Mouse (Mus musculus) frontal cortex, postnatal 14 days (tissue): Measurements from ENCODE around the gene Gm5460.

Source experiments
- DNase-seq, 2 experiments: peaks; one replicate each; pipeline ENCODE4 v3.0.0; 2022; ENCODE audit warnings: low spot score in 2 of 2

Gene Gm5460

GRCm38 (mm10) chr14:34075346-34075745, 58.8 kb downstream of the Gm5460 start:
- no peak for DNase-seq

GRCm38 (mm10) chr14:34077222-34077621, 60.7 kb downstream of the Gm5460 start:
- no peak for DNase-seq

- no peak for DNase-seq
Measured at GRCm38 (mm10) chr14:34078293-34078692, 61.7 kb downstream of the Gm5460 start.

GRCm38 (mm10) chr14:34080321-34080997, 63.9 kb downstream of the Gm5460 start:
- peak; percentile 21 to 66 for DNase-seq

- no peak for DNase-seq
Measured at GRCm38 (mm10) chr14:34085731-34086130, 69.2 kb downstream of the Gm5460 start, which contains the start of gene Anxa8. Anxa8 (plus strand) TSS chr14:34085981.

- no peak for DNase-seq
Measured at GRCm38 (mm10) chr14:34086806-34087205, 70.2 kb downstream of the Gm5460 start.

DNA sequence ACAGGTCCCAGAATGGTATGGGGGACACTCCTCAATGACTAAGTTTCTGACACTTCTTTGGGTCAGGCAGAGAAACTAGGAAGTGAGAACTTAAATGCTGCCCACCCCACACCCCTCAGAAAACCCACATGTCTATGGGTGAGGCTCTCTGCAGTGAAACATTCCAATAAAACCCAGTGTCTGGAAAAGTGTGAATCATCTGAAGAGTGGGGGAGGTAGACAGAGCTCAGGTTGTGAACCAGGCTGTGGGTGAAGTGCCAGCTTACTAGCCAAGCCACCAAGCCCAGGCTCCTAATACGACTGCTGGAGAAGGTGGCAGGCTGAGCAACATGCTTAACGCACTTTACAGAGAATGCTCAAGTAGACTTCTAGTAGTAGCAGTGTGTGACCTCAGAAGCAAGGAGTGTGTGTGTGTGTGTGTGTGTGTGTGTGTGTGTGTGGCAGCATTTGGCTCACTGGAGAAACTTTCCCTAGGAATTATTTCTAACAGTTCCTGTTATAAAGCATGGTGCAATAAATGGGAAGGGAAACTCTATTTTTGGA, 71.4 kb downstream of the Gm5460 start:
- no peak for DNase-seq

GRCm38 (mm10) chr14:34089796-34090195, 73.2 kb downstream of the Gm5460 start:
- DNase-seq: no peak

GRCm38 (mm10) chr14:34091475-34091874, 74.9 kb downstream of the Gm5460 start:
- DNase-seq: no peak

- DNase-seq: no peak
Measured at GRCm38 (mm10) chr14:34092856-34093255, 76.3 kb downstream of the Gm5460 start.

DNA sequence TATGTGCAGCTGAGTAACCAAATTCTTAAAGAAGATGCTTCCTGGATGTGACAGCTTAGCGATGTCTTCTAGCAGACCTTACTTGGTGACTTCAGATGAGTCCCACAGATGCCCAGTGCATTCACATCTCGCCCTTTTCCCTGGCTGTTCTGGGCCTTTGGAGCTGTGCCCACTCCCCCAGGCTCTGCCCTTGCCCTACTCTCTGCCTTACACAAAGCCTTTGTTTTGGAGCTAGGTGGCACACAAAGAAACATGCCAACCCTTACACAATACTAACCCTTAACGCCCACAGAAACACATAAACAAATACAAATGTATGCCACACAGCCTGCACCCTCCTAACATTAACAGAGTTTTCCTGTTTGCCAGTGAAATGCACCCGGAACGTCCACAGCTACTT, 79.6 kb downstream of the Gm5460 start:
- no peak for DNase-seq
